ENCODE assay signal across 9 mouse cellular contexts in genomic region chr5:144207478-144207877, GRCm38 (mm10). TPM values are rescaled to one million over a fixed set of nuclear protein-coding genes. Genes with fewer than 3 reads are reported as not detected.
DNase-seq lines count a peak whose midpoint lies in the region; ATAC-seq and TF ChIP-seq lines count a peak whose summit lies in the region.
"Had no signal": no experiment of that assay in that cellular context is flagged by ENCODE, and none has a peak within 500 bp of the region (broad histone marks: within the 10 kb centered on the region; RNA-seq: fewer than 3 reads in every experiment).

No protein-coding gene starts in this region.

- no peaks in the 10 kb centered on the region for H3K27me3 ChIP-seq in cerebellum, adult 2 months (ENCODE audit: control insufficient read depth, insufficient read depth, low read length)
- H3K27me3 ChIP-seq in limb, embryonic 11.5 days (ENCODE audit: control insufficient read depth, insufficient read depth, low read length): no peaks in the 10 kb centered on the region
- no peaks in the 10 kb centered on the region for H3K27me3 ChIP-seq in small intestine, adult 2 months (ENCODE audit: control insufficient read depth, insufficient read depth, low read length)
- H3K27me3 ChIP-seq: heart, embryonic 13.5 days had no signal

- intact Hi-C loops in heart, postnatal 14 days (cut with DNase I): no loop called here

- peak; percentile 83 for TF ChIP-seq CTCF in cerebellum, adult 2 months (IDR thresholded peaks at IDR 0.05; ENCODE audit: borderline replicate concordance, insufficient read depth, low read depth, low read length)
- peak; percentile 94; the same call in 1 of the 2 replicates for TF ChIP-seq CTCF in small intestine, adult 2 months (IDR thresholded peaks at IDR 0.05; ENCODE audit: extremely low read depth, insufficient read length, insufficient replicate concordance, low read depth, low read length)

- ATAC-seq in limb, embryonic 11.5 days (ENCODE audit: insufficient number of reproducible peaks, low FRiP score, low TSS enrichment, low read depth): no peak

- H3K4me1 ChIP-seq in cerebellum, adult 2 months (ENCODE audit: control insufficient read depth, insufficient read depth, low read length): peaks cover 41% of the 10 kb centered on the region
- no peaks in the 10 kb centered on the region for H3K4me1 ChIP-seq in limb, embryonic 11.5 days (ENCODE audit: control insufficient read depth, insufficient read depth, low read length)
- H3K4me1 ChIP-seq in small intestine, adult 2 months (ENCODE audit: control insufficient read depth, insufficient read depth, insufficient read length, low read length): no peaks in the 10 kb centered on the region
- H3K4me1 ChIP-seq: heart, embryonic 13.5 days had no signal

- H3K27ac ChIP-seq in cerebellum, adult 2 months (ENCODE audit: insufficient read depth, low read length): no peak overlapping the region
- H3K27ac ChIP-seq in limb, embryonic 11.5 days (replicated peaks; ENCODE audit: low read depth, low read length): no peak overlapping the region
- no peak overlapping the region for H3K27ac ChIP-seq in small intestine, adult 2 months (ENCODE audit: insufficient read depth, low read depth, low read length)
- H3K27ac ChIP-seq: heart, embryonic 13.5 days had no signal

- TF ChIP-seq POLR2A in cerebellum, adult 2 months (IDR thresholded peaks at IDR 0.05; ENCODE audit: borderline replicate concordance, insufficient read depth, low read length): no peak
- no peak for TF ChIP-seq POLR2A in small intestine, adult 2 months (IDR thresholded peaks at IDR 0.05; ENCODE audit: low read depth, low read length)

- no peaks in the 10 kb centered on the region for H3K9me3 ChIP-seq in limb, embryonic 11.5 days (ENCODE audit: control insufficient read depth, low read length)

- 37% methylated on average over 11 of the region's 11 CpGs for WGBS in cerebellum, adult 2 months
- WGBS in limb, embryonic 11.5 days: 50% methylated on average over 11 of the region's 11 CpGs
- WGBS in small intestine, adult 2 months: 44% methylated on average over 11 of the region's 11 CpGs

- H3K9ac ChIP-seq in limb, embryonic 11.5 days (ENCODE audit: low read length): no peak overlapping the region
- H3K9ac ChIP-seq: heart, embryonic 13.5 days had no signal

- DNase-seq in cerebellum, adult 11-12 months: peak; percentile 58
- DNase-seq in cerebellum, adult 9-11 months: no peak
- peak; percentile 33 for DNase-seq in ovary, postnatal 36 days (ENCODE audit: low spot score)
- no peak for DNase-seq in ovary, postnatal 10 days (ENCODE audit: low spot score)
- peak; percentile 54 to 69 for DNase-seq in cerebellum, adult 2 months
- DNase-seq in heart, postnatal 14 days: peak; percentile 45 to 63
- peak; percentile 66 for DNase-seq in limb, embryonic 11.5 days (ENCODE audit: low spot score)

- no peak overlapping the region for H3K4me2 ChIP-seq in limb, embryonic 11.5 days (ENCODE audit: low read depth, severe bottlenecking)
- H3K4me2 ChIP-seq: heart, embryonic 13.5 days had no signal

- no peak overlapping the region for H3K4me3 ChIP-seq in cerebellum, adult 2 months (replicated peaks; ENCODE audit: insufficient read depth, low read depth, low read length)
- H3K4me3 ChIP-seq in limb, embryonic 11.5 days (ENCODE audit: low read depth, low read length): no peak overlapping the region
- no peak overlapping the region for H3K4me3 ChIP-seq in small intestine, adult 2 months (ENCODE audit: low read depth, low read length)
- H3K4me3 ChIP-seq: heart, embryonic 13.5 days had no signal

- H3K36me3 ChIP-seq in limb, embryonic 11.5 days (ENCODE audit: control insufficient read depth, insufficient read depth, low read length): peaks cover 7% of the 10 kb centered on the region; the same call in 1 of the 2 replicates
- peaks cover 44% of the 10 kb centered on the region for H3K36me3 ChIP-seq in small intestine, adult 2 months (ENCODE audit: control insufficient read depth, insufficient read depth, low read length)

RNA-seq across cellular contexts. Expression of gene Tecpr1, which starts 15.9 kb away (rescaled TPM):
- 164 and 182 TPM in 2 replicates for polyA plus RNA-seq in cerebellum, adult 2 months (2012; rRNA removed)
- total RNA-seq in heart, postnatal 14 days (2021): 10 to 100 TPM; 29.5 to 34.7 TPM
- 11.3 and 13.5 TPM in 2 replicates for polyA plus RNA-seq in limb, embryonic 11.5 days (2014; fragmentation: Nextera tagmentation; extraction: Ambion mirVana)
- polyA plus RNA-seq in small intestine, adult 2 months (2012; rRNA removed): 16.0 and 29.7 TPM in 2 replicates

RNA-seq across cellular contexts. Expression of gene Bhlha15, which starts 17.4 kb away (rescaled TPM):
- 0.14 and 0.15 TPM in 2 replicates for polyA plus RNA-seq in cerebellum, adult 2 months (2012; rRNA removed)
- total RNA-seq in heart, postnatal 14 days (2021): not detected
- 0.06 and 0.15 TPM in 2 replicates for polyA plus RNA-seq in limb, embryonic 11.5 days (2014; fragmentation: Nextera tagmentation; extraction: Ambion mirVana)
- 10.9 and 21.3 TPM in 2 replicates for polyA plus RNA-seq in small intestine, adult 2 months (2012; rRNA removed)

RNA-seq across cellular contexts. Expression of gene Bri3, which starts 36.8 kb away (rescaled TPM):
- polyA plus RNA-seq in cerebellum, adult 2 months (2012; rRNA removed): 70.5 and 72.5 TPM in 2 replicates
- total RNA-seq in heart, postnatal 14 days (2021): 100 to 1,000 TPM; 125 to 128 TPM
- 128 and 132 TPM in 2 replicates for polyA plus RNA-seq in limb, embryonic 11.5 days (2014; fragmentation: Nextera tagmentation; extraction: Ambion mirVana)
- polyA plus RNA-seq in small intestine, adult 2 months (2012; rRNA removed): 60.1 and 154 TPM in 2 replicates

Comparison
In these comparisons a context has a peak if more than half of its experiments do, and no peak if none do; other contexts are left out.
1. DNase-seq: peak in cerebellum, adult 11-12 months (single experiment), ovary, postnatal 36 days (single experiment), cerebellum, adult 2 months (2 of 2), heart, postnatal 14 days (2 of 2) and limb, embryonic 11.5 days (single experiment); none in cerebellum, adult 9-11 months (single experiment) and ovary, postnatal 10 days (single experiment).
2. RNA of gene Bhlha15, which starts 17.4 kb away (polyA plus RNA-seq): 10.9 to 21.3 TPM in small intestine, adult 2 months; 0.14 to 0.15 TPM in cerebellum, adult 2 months and 0.06 to 0.15 TPM in limb, embryonic 11.5 days; every median in the first group is over 10 times any median in the second.